Mouse (Mus musculus) CH12.LX (cell line): ENCODE results near the gene Rai14. TPM values are rescaled to one million over a fixed set of nuclear protein-coding genes. Genes with fewer than 3 reads are reported as not detected.

Experiments
- DNase-seq: peaks from one replicate; pipeline ENCODE4 v3.0.0-alpha.2; 2013; ENCODE audit errors: extremely low read depth
- H3K27ac ChIP-seq: 2 replicates; pipeline ENCODE4 v1.5.1; 2012; ENCODE audit warnings: low read depth, mild to moderate bottlenecking, control low read depth, moderate library complexity; ENCODE audit not compliant: insufficient read depth
- H3K27me3 ChIP-seq: replicated peaks from 2 replicates; pipeline ENCODE3; 2012; ENCODE audit warnings: inconsistent platforms
- H3K36me3 ChIP-seq, 2 experiments: replicated peaks in 1 of 2; 2 replicates each; pipeline versions ENCODE3 to v1.6.1; 2012; ENCODE audit warnings: inconsistent platforms in 1 of 2, low read length in 1 of 2, mild to moderate bottlenecking in 1 of 2, mixed read lengths in 1 of 2, moderate library complexity in 1 of 2; ENCODE audit not compliant: control insufficient read depth in 1 of 2, insufficient read depth in 1 of 2
- H3K4me1 ChIP-seq, 2 experiments: 2 replicates each; pipeline ENCODE4 v1.6.1; 2012; ENCODE audit warnings: inconsistent platforms in 1 of 2, moderate library complexity in 1 of 2; ENCODE audit not compliant: insufficient read depth in 2 of 2, control insufficient read depth in 1 of 2
- H3K4me2 ChIP-seq: 2 replicates; pipeline ENCODE4 v1.6.1; 2012; ENCODE audit warnings: low read depth, mild to moderate bottlenecking, control low read depth; ENCODE audit not compliant: poor library complexity, insufficient read depth, severe bottlenecking
- H3K4me3 ChIP-seq, 3 experiments: fragments of 150-350 bp in 1 of 3; sonication (generic) in 1 of 3; replicated peaks in 1 of 3; 2 replicates each; pipeline versions ENCODE3 to v1.5.1; 2011 to 2012; ENCODE audit warnings: low read depth in 2 of 3, low read length in 2 of 3, mild to moderate bottlenecking in 2 of 3, moderate library complexity in 2 of 3, control low read depth in 1 of 3, improper control_type of control experiment in 1 of 3, inconsistent platforms in 1 of 3, mixed read lengths in 1 of 3; ENCODE audit not compliant: poor library complexity in 1 of 3
- H3K79me2 ChIP-seq: replicated peaks from 2 replicates; pipeline ENCODE4 v1.6.1; 2012; ENCODE audit warnings: mild to moderate bottlenecking, moderate library complexity; ENCODE audit not compliant: control insufficient read depth, poor library complexity, insufficient read depth, severe bottlenecking; ENCODE audit errors: extremely low read depth
- H3K9ac ChIP-seq: 2 replicates; pipeline ENCODE4 v1.6.1; 2012; ENCODE audit warnings: low read depth, mild to moderate bottlenecking, control low read depth, moderate library complexity; ENCODE audit not compliant: insufficient read depth
- H3K9me3 ChIP-seq: replicated peaks from 2 replicates; pipeline ENCODE3; 2012; ENCODE audit warnings: low read length, inconsistent platforms, mixed read lengths
- BHLHE40 ChIP-seq: IDR thresholded peaks from 2 replicates; pipeline ENCODE4 v1.6.1; 2011; ENCODE audit warnings: mild to moderate bottlenecking, low read depth, low read length, improper control_type of control experiment
- CHD1 ChIP-seq: IDR thresholded peaks from 2 replicates; pipeline ENCODE4 v1.6.1; 2012; ENCODE audit warnings: low read depth, low read length, improper control_type of control experiment, inconsistent platforms
- CHD2 ChIP-seq: IDR thresholded peaks from 2 replicates; pipeline ENCODE4 v1.6.1; 2011; ENCODE audit warnings: low read length, improper control_type of control experiment
- CTCF ChIP-seq, 2 experiments: IDR thresholded peaks in 1 of 2; conservative IDR thresholded peaks in 1 of 2; 2 replicates each; pipeline ENCODE4 v1.5.1; 2011 to 2012; ENCODE audit warnings: low read depth in 2 of 2, low read length in 2 of 2, improper control_type of control experiment in 1 of 2, inconsistent platforms in 1 of 2, mild to moderate bottlenecking in 1 of 2, moderate library complexity in 1 of 2
- ETS1 ChIP-seq: conservative IDR thresholded peaks from 2 replicates; pipeline ENCODE4 v1.6.1; 2012; ENCODE audit warnings: low read depth, mild to moderate bottlenecking, inconsistent platforms, low read length, improper control_type of control experiment, moderate library complexity
- JUN ChIP-seq: IDR thresholded peaks from 2 replicates; pipeline ENCODE4 v1.6.1; 2011; ENCODE audit warnings: low read depth, mild to moderate bottlenecking, low read length, improper control_type of control experiment, moderate library complexity; ENCODE audit not compliant: insufficient read depth
- JUND ChIP-seq: conservative IDR thresholded peaks from 2 replicates; pipeline ENCODE4 v1.6.1; 2011; ENCODE audit warnings: low read depth, low read length, improper control_type of control experiment
- MAX ChIP-seq: IDR thresholded peaks from 2 replicates; pipeline ENCODE4 v1.6.1; 2011; ENCODE audit warnings: low read length, improper control_type of control experiment
- MEF2A ChIP-seq: IDR thresholded peaks from 2 replicates; pipeline ENCODE4 v1.6.1; 2014; ENCODE audit warnings: low read depth, mild to moderate bottlenecking, inconsistent platforms, low read length, improper control_type of control experiment, borderline replicate concordance
- MXI1 ChIP-seq: IDR thresholded peaks from 2 replicates; pipeline ENCODE4 v1.6.1; 2011; ENCODE audit warnings: mild to moderate bottlenecking, low read depth, low read length, improper control_type of control experiment
- MYC ChIP-seq: IDR thresholded peaks from 2 replicates; pipeline ENCODE4 v1.6.1; 2011; ENCODE audit warnings: low read depth, mild to moderate bottlenecking, improper control_type of control experiment, low read length
- NELFE ChIP-seq: IDR thresholded peaks from 2 replicates; pipeline ENCODE4 v1.6.1; 2011; ENCODE audit warnings: low read depth, low read length, improper control_type of control experiment
- NRF1 ChIP-seq: IDR thresholded peaks from 2 replicates; pipeline ENCODE4 v1.6.1; 2014; ENCODE audit warnings: low read depth, mild to moderate bottlenecking, inconsistent platforms, low read length, improper control_type of control experiment, moderate library complexity
- PAX5 ChIP-seq: IDR thresholded peaks from 2 replicates; pipeline ENCODE4 v1.6.1; 2012; ENCODE audit warnings: low read length, inconsistent platforms, mixed read lengths
- SIN3A ChIP-seq: IDR thresholded peaks from 2 replicates; pipeline ENCODE4 v1.6.1; 2012; ENCODE audit warnings: low read length, improper control_type of control experiment, inconsistent platforms
- SMC3 ChIP-seq: IDR thresholded peaks from 2 replicates; pipeline ENCODE4 v1.6.1; 2011; ENCODE audit warnings: low read depth, low read length, improper control_type of control experiment
- TCF12 ChIP-seq: IDR thresholded peaks from 2 replicates; pipeline ENCODE4 v1.6.1; 2014; ENCODE audit warnings: low read depth, mild to moderate bottlenecking, inconsistent platforms, low read length, improper control_type of control experiment
- UBTF ChIP-seq: IDR thresholded peaks from 2 replicates; pipeline ENCODE4 v1.6.1; 2012; ENCODE audit warnings: low read depth, mild to moderate bottlenecking, inconsistent platforms, low read length, improper control_type of control experiment, moderate library complexity
- USF1 ChIP-seq: IDR thresholded peaks from 2 replicates; pipeline ENCODE4 v1.6.1; 2014; ENCODE audit warnings: low read depth, mild to moderate bottlenecking, inconsistent platforms, low read length, improper control_type of control experiment
- ZKSCAN1 ChIP-seq: IDR thresholded peaks from 2 replicates; pipeline ENCODE4 v1.6.1; 2012; ENCODE audit warnings: low read depth, inconsistent platforms, low read length, improper control_type of control experiment, borderline replicate concordance
- ZNF384 ChIP-seq: IDR thresholded peaks from 2 replicates; pipeline ENCODE4 v1.6.1; 2012; ENCODE audit warnings: low read depth, low read length, improper control_type of control experiment, inconsistent platforms
- dilution Hi-C: fragments of 300-500 bp; cut with MboI; formaldehyde crosslinking; loops from 2 replicates; pipeline ENCODE4 v1.14.3; 2020; ENCODE audit warnings: low sequenced_read_pairs; ENCODE audit not compliant: extremely low pct_unique_long_range_greater_than_20kb, extremely low pct_ligation_motif_present
- in situ Hi-C: fragments of 300-500 bp; cut with MboI; formaldehyde crosslinking; loops from 3 replicates; pipeline ENCODE4 v1.14.3; 2019; ENCODE audit warnings: low sequenced_read_pairs, low pct_ligation_motif_present, low pct_unique_long_range_greater_than_20kb, mixed read lengths
- polyA plus RNA-seq: library from polyadenylated mRNA; unstranded; fragments of >175 nt; gene quantifications from 2 replicates; pipeline ENCODE4 v1.2.1, GENCODE M21; 2012; ENCODE audit warnings: low read depth; ENCODE audit not compliant: insufficient read length
- total RNA-seq, 2 experiments: library from RNA; depleted of rRNA; stranded (reverse); fragments of 300-350 nt in 1 of 2; fragments of >200 nt in 1 of 2; gene quantifications; 2 replicates each; pipeline ENCODE4 v1.2.3; 2012 to 2014

The Rai14 gene
- total and polyA plus RNA-seq, 3 experiments = 7.5 to 14.1 (median 9.6) TPM

GRCm38 (mm10) chr15:10655151-10655905, 59.1 kb downstream of the Rai14 start:
- dilution Hi-C loops (no loop called here), in situ Hi-C loops (no loop called here)
- Histone ChIP-seq H3K9me3 (no peaks in the 10 kb centered on the region), H3K9ac (no peak overlapping the region), H3K27ac (no peak overlapping the region), H3K27me3 (no peaks in the 10 kb centered on the region), H3K79me2 (no peaks in the 10 kb centered on the region), H3K36me3 (peaks cover 0 to 2% of the 10 kb centered on the region in 2 experiments), H3K4me1 (no peaks in the 10 kb centered on the region), H3K4me3 (no peak overlapping the region), H3K4me2 (no peak overlapping the region)
- no peak for TF ChIP-seq TCF12
- TF ChIP-seq MYC = no peak
- TF ChIP-seq UBTF = no peak
- TF ChIP-seq ZKSCAN1 = no peak
- TF ChIP-seq USF1 = no peak
- TF ChIP-seq SIN3A = no peak
- no peak for TF ChIP-seq NRF1
- TF ChIP-seq NELFE = no peak
- TF ChIP-seq ZNF384 = no peak
- TF ChIP-seq MEF2A = no peak
- TF ChIP-seq CHD2 = no peak
- no peak for TF ChIP-seq JUND
- no peak for TF ChIP-seq MXI1
- no peak for TF ChIP-seq JUN
- no peak for TF ChIP-seq SMC3
- no peak for TF ChIP-seq BHLHE40
- TF ChIP-seq CTCF (conservative IDR thresholded peaks at IDR 0.05 in 1 of 2, IDR thresholded peaks at IDR 0.05 in 1 of 2; ENCODE audit: low read depth in 2 of 2, low read length in 2 of 2) = no peak
- TF ChIP-seq MAX = no peak
- no peak for TF ChIP-seq CHD1
- DNase-seq = no peak

- in situ Hi-C loops (no loop called here), dilution Hi-C loops (no loop called here)
- no peak for DNase-seq
- TF ChIP-seq UBTF = no peak
- TF ChIP-seq PAX5 = no peak
- TF ChIP-seq ETS1 = no peak
- TF ChIP-seq MEF2A = no peak
- TF ChIP-seq ZKSCAN1 = no peak
- H3K4me2 ChIP-seq = no peak overlapping the region
- H3K36me3 ChIP-seq = peaks cover 0 to 1% of the 10 kb centered on the region in 2 experiments
- H3K9me3 ChIP-seq = no peaks in the 10 kb centered on the region
- no peak overlapping the region for H3K4me3 ChIP-seq
- no peaks in the 10 kb centered on the region for H3K27me3 ChIP-seq
- no peak overlapping the region for H3K27ac ChIP-seq
- no peaks in the 10 kb centered on the region for H3K79me2 ChIP-seq
- H3K9ac ChIP-seq = no peak overlapping the region
- no peaks in the 10 kb centered on the region for H3K4me1 ChIP-seq
These were observed 59.7 kb downstream of the Rai14 start for GRCm38 (mm10) chr15:10654696-10655095.
